Comparison of ENCODE assay signal across 28 mouse cellular contexts in the genomic region with DNA sequence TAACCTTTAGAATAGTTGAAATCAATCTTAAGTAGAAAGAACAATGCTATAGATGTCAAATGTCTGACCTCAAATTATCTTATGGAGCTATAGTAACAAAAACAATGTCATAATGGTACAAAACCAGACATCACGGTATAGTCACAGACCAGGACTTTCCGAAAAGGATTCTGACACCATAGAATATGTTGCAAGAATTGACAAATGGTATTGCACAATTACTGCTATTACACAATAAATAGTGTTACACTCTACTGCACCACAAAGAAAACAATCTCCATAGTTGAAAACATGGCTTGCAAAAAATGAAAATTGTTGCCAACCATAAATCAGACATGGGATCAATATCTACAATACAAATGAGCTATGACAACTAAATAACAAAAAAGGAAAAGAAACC. TPM values are rescaled to one million over a fixed set of nuclear protein-coding genes. Genes with fewer than 3 reads are reported as not detected.
"Had no signal": no experiment of that assay in that cellular context is flagged by ENCODE, and none has a peak within 500 bp of the region (broad histone marks: within the 10 kb centered on the region; RNA-seq: fewer than 3 reads in every experiment).

No protein-coding gene starts in this region.

- H3K36me3 ChIP-seq: limb, embryonic 10.5 days; limb, embryonic 13.5 days; liver, embryonic 12.5 days; liver, embryonic 15.5 days; midbrain, embryonic 10.5 days; midbrain, embryonic 13.5 days; neural tube, embryonic 13.5 days had no signal

- H3K4me3 ChIP-seq: limb, embryonic 10.5 days; limb, embryonic 13.5 days; liver, embryonic 12.5 days; liver, embryonic 15.5 days; midbrain, embryonic 10.5 days; midbrain, embryonic 13.5 days; myocyte; neural tube, embryonic 13.5 days had no signal

- H3K27ac ChIP-seq: limb, embryonic 10.5 days; limb, embryonic 13.5 days; liver, embryonic 12.5 days; liver, embryonic 15.5 days; midbrain, embryonic 10.5 days; midbrain, embryonic 13.5 days; neural tube, embryonic 13.5 days; stomach, postnatal 0 days had no signal

- H3K27me3 ChIP-seq: limb, embryonic 13.5 days; liver, embryonic 12.5 days; liver, embryonic 15.5 days; midbrain, embryonic 13.5 days; neural tube, embryonic 13.5 days had no signal

- H3K9ac ChIP-seq: limb, embryonic 13.5 days; liver, embryonic 12.5 days; liver, embryonic 15.5 days; midbrain, embryonic 13.5 days; neural tube, embryonic 13.5 days had no signal

- H3K4me1 ChIP-seq: limb, embryonic 13.5 days; liver, embryonic 12.5 days; liver, embryonic 15.5 days; midbrain, embryonic 10.5 days; midbrain, embryonic 13.5 days; neural tube, embryonic 13.5 days had no signal

- DNase-seq: kidney, adult 18-20 months; kidney, adult 9 months; kidney, postnatal 14 days; kidney, postnatal 4 days; lung, adult 2 months; right cerebral cortex, postnatal 4 days; thymus, adult 2 months; thymus, postnatal 14 days; thymus, postnatal 4 days had no signal

- ATAC-seq: intestine, embryonic 16.5 days; liver, embryonic 12.5 days; midbrain, embryonic 13.5 days; midbrain, embryonic 16.5 days had no signal

- H3K9me3 ChIP-seq: limb, embryonic 10.5 days; limb, embryonic 13.5 days; liver, embryonic 12.5 days; liver, embryonic 15.5 days; midbrain, embryonic 10.5 days; midbrain, embryonic 13.5 days had no signal

- H3K4me2 ChIP-seq: limb, embryonic 13.5 days; liver, embryonic 12.5 days; liver, embryonic 15.5 days; midbrain, embryonic 13.5 days; neural tube, embryonic 13.5 days had no signal

RNA-seq across cellular contexts. Expression of gene Ofcc1, which starts 43.5 kb away (rescaled TPM):
- total RNA-seq: layer of hippocampus, adult 18-20 months; layer of hippocampus, postnatal 14 days; left cerebral cortex, adult 8-10 months; left cerebral cortex, postnatal 14 days; monocyte, adult 5-6 weeks had no signal
- polyA plus RNA-seq: intestine, embryonic 16.5 days; kidney, embryonic 16.5 days; limb, embryonic 13.5 days; liver, embryonic 12.5 days; liver, embryonic 15.5 days; lung, adult 2 months; lung, embryonic 16.5 days; midbrain, embryonic 10.5 days; midbrain, embryonic 13.5 days; myocyte; neural tube, embryonic 13.5 days; stomach, embryonic 14.5 days; thymus, adult 2 months had no signal
